Mouse (Mus musculus): ENCODE measurements around the gene Irs2. TPM values are rescaled to one million over a fixed set of nuclear protein-coding genes. Genes with fewer than 3 reads are reported as not detected.

Irs2 gene
- 4.1 and 4.7 TPM in 2 replicates for polyA plus RNA-seq (2012; rRNA removed)

DNA sequence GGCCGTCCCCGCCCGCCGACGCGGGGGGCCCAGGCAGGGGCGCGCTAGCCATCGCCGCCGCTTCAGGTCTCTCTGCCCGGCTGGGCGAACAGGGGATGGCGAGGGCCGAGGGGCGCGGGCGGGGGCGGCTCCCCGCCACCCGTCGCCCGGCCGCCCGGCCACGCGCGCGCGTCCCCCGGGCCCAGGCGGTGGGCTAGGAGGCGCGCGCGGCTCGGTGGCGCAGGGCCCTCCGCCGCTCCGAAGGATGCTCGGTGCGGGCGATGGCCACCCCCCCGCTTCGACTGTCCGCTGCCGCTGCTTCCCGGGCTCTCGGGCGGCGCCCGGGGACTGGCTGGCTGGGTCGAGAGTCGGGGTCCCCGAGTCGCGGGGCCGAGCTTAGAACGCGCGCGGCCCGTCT lies at the start of gene Irs2:
Gene Irs2, minus strand, starts transcription at position 80 of the 397 bp plus-strand sequence.

